Mouse (Mus musculus): Measurements from ENCODE around the gene Naa38.

Naa38 gene

DNA sequence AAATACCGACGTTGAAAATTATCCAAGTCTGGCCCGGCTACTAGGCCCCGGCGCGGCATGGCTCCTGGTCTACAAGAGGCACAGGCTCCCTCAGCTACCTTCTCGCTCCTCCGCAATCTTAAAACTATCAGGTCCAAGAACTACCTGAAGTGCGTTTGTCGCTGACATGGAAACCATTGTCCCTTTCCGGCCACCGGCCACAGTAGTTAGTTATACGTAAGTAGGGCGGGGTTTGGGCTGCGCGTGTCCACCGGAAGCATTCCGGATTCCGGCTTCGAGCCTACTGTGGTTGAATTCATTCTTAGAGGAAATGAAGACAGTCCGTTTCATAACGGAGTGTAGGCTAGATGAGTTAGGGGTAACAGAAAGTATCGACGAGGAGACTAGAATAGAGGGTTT, at the start of gene Naa38, which contains the start of gene Cyb5d1:
Naa38 (plus strand) TSS at position 253 of the 399 bp plus-strand sequence.
Cyb5d1 (minus strand) TSS at position 397 of the 399 bp plus-strand sequence.
- peak; percentile 94 for DNase-seq

DNA sequence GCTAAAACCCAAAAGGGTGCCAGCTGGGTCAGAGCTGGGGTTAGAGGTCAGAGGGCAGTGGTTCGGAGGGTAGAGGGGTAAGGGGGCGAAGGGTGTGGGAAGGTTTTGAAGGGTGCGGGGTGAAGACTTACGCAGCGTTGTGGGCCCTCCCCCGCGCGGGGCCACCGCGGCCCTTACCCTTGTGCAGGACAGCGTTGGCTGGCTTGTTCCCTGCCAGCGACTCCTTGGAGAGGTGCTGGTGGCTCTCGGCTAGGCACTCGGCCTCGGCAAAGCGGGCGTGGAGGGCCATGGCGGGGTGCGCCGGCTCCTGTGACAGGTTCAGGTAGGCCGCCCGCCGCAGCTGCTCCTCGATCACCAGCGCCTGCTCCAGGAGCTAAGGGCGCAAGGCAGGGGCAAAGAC, 48.8 kb upstream of the Naa38 start:
- DNase-seq = no peak

DNA sequence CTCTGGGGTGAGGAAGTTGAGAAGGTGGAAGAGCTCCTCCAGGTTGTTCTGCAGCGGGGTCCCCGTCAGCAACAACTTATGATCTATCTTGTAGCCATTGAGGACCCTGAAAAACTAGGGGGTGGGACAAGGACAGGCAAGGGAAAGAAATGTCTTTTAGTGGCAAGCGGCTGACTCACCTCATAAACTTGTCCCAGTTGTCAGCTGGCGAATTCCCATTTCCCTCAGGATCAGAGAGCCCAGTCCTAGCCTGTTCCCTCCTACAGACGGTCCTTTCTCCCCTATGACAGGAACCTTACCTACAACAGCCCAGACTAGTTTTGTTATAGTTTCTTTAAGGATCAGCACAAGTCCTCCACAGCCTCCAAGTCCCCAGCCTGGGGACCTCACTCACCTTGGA, 38.7 kb upstream of the Naa38 start:
- DNase-seq = no peak

DNA sequence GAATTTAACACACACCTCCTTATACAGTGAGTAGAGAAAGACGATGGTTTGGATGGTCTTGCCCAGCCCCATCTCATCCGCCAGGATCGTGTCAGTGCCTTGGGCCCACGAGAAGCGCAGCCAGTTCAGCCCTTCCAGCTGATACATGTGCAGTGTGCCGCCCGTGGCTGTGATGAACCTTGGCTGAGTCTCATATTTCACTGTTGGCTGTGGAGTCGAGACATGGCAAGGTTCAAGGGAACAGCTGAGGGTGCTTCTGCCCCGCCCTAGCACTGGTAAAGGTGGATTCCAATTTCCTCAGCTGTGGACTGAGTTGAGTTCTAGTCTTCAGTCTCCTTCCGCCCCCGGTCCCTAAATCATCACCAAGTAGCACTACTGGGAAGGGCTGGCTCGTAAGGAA, 37.6 kb upstream of the Naa38 start:
- DNase-seq = no peak

DNA sequence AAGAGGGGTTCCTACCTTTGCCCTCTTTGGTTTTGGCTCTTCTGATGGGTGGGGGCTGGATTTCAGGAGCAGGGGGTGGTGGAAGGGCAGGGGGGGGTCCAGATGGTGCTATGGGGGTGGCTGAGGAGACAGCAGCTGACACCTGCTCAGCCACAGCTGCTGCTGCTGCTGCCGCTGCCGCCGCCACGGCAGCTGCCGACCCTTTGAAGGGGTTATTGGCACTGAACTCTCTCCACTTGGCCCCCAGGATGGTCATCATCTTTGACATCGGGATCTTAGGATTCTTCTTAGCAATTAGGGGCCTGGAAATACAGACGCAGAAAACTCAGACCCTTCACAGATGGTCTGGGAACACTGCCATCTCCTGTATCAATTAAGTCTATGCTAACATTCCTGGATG, 33.3 kb upstream of the Naa38 start:
- no peak for DNase-seq

DNA sequence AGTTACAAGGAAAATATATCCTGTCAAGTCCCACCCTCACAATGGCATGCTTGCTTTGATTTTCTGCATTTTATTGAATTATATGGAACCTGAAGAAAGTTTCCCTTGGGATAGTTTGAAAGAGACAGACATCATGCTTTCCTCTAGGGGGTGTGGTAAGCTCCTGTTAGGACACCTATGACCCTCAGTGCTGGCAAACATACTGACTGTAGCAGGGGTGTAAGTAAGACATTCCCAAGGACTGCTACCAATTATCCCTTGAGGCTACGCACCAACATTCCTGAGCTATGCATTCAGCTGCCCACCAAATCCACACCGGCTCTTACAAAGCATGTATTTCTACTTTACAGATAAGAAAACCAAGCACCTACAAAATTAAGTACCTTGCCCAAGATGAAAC, 32.8 kb upstream of the Naa38 start:
- no peak for DNase-seq

DNA sequence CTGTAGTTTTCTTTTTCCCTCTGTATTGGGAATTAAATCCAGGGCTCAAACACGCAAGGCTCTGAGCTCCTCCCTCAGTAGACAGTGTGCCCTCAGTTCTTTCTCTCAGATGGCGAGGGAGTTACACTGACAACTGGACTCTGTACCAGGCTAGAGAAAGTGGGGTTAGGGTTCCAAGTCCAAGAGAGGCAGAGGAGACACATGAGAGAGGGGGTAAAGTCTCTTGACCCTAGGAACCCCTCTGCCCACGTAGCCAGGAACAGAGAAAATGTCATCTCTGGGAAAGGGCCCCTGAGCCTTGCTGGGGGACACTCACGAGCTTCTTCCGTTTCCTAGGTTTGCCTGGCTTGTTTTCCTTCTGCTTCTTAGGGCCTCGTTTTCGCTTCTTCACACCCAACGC, 30.9 kb upstream of the Naa38 start:
- peak; percentile 55 for DNase-seq

DNA sequence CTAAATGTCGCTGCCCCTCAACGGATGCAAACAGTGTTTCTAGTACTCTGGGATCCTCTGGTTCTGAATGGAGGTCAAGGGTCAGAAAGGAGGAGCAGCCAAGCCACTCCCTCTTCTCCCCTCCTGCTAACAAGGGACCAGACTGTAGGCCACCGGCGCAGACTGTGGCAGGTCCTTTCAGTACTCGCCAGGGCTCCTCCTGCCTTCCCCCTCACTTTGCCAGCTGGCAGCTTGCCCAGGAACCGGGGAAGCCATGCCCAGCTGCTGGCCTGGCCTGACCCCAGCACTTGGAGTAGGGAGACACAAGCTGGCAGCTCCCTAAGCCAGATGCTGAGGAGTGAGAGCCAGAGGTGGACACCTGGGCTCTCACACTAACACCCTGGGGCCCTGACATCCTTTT, 30.4 kb upstream of the Naa38 start:
- peak; percentile 97 for DNase-seq

DNA sequence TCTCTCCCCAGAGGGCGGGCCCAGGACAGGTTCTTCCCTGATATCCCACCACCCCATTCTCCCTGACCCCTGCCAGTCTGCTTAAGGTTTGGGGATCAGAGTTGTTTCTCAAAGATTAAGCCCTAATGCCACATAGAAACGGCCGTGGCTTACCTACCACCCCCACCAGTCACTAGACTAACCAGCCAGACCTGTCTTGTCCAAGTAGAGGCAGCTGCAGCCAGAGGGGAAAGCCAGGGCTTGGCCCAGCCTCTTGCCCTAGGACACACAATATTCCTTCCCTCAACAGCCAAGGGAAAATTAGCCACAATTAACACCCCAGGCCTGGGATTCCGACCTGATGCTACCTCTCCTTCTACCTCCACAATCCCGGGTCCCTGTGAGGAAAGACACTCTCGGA, 29.6 kb upstream of the Naa38 start:
- no peak for DNase-seq

DNA sequence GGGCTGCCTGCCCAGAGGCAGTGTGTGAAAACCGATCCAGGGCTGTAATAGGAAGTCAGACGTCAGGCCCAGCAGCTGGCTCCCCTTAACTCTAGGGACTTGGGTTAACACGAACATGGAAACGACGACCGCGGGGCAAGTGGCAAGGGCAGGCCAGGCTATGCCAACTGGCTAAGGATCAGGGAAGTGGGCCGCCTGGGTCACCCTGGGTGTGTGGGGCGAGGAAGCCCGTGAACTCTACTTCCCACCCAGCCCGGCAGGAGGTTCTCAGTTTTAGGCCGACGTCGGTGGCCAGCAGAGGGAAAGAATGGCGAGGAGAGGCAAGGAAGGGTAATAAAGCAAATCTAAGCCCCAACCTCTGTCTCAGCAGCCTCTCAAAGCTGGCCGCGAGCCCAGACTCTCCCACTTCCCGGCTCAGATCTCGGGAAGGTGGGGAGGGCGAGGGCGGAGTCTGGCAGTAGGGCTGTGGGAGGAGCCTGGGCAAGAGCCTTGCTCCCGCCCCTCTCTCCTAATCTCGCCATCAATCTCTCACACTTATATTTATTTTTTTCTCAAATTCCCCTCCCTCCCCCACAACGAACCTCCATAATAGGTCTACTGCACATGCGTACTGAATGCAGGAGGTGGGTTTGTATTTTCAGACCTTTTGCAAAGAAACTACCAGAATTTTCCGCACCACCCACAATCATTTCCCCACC, 29.0 kb upstream of the Naa38 start:
- peak; percentile 96 for DNase-seq

DNA sequence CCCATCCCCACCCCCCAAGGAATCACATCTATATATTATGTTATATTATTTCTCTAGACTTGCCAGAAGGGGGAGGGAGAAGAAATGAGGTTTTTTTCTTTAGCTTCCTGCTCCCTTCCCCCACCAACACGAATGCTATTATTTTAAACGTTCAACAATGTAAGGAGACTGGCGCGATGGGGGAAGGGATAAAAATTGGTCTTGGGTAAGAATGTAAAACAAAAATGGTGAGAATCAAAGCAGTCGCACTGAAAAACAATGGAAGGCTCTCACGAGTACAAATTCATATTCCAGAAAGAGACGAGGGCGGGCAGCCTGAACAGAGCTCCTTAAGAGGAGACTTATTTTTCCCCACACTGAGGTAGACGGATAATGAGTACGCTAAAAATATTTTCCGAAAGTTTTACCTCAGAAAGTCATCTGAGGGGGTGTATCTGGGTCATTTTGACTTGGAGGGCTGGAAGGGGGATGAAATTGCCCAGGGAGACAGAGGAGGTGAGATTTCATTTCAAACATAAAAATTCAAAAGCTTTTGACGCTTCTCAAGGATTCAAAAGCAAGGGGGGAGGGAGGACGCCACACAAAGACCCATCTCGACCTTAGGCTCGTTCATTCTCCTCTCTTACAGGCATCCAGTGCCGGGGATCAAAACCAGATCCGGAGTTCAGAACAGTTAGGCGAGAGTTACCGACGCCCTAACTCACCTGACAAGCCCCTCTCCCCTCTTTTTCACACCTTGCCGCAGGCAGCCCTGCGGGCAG, 28.3 kb upstream of the Naa38 start:
- DNase-seq = peak; percentile 51

DNA sequence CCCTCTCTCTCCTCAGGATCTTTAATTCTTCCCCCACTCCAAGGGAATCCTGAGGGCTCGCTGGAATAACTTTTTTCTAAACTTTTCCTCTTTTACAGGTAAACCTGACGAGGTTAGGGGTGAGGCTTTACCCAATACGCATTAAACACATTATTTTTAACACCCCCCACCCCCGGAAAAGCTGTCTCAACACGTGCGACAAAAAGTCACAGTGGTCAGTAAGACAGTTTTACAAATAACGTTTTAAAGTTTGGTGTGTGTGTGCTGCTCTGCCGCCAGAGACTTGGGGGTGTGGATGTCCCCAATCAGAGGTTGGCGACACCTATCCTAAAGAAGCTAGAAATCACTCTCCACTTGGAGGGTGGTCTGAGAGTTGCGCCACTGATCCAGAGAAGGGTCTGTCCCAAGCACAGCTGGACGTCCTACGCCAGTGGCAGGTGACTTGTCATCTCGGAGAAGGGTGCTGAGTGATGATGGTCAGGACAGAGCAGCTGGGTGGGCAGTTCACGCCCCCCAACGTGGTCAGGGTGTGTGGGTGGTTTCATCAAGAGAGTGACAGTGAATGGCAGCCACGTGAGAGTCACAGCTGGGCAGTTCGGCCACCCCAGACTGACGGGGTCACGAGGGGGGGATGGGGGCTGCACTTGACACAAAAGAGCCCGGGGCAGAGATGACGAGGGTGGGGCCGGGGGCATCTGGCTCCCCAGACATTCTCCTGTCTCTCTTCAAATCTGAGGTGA, 27.5 kb upstream of the Naa38 start:
- peak; percentile 54 for DNase-seq

DNA sequence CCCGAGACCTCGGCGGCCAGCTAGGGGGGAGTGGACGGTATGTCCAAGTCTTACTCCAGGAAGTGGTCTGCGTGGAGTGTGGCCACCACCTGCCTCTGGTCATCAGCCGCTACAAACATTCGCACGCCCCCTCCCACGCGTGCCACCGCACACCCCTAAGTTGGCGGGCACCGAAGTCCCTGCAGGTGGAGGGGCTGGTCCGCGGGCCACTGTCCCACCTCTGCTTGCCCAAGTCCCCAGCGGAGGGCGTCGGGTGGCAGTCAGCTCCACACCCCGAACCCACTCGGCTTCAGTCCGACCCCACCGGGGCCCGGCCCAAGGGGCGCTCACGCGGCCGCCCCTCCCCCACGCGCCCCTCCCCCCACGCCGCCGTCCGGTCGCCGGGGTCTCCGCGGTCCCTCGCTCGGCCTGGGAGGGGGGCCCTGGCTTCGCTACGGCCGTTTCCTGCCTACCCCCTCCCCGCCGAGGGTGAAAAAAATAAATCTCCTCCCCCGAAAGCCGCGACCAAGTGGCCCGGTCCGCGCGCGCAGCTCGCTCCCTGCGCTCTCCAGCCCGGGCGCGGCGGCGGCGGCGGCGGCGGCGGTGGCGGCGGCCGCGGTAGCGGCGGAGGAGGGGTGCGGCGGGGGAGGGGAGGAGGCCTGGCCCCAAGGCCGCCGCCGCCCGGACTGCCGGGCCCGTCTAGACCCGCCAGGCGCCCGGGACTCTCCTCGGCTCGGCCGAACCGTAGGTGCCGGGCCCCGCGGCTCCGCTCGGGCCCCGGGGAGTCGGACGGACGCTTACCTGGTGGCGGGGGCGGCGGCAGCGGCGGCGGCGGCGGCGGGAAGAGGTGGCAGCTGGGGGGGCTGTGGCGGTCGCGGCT, 26.7 kb upstream of the Naa38 start:
- DNase-seq = peak; percentile 62

DNA sequence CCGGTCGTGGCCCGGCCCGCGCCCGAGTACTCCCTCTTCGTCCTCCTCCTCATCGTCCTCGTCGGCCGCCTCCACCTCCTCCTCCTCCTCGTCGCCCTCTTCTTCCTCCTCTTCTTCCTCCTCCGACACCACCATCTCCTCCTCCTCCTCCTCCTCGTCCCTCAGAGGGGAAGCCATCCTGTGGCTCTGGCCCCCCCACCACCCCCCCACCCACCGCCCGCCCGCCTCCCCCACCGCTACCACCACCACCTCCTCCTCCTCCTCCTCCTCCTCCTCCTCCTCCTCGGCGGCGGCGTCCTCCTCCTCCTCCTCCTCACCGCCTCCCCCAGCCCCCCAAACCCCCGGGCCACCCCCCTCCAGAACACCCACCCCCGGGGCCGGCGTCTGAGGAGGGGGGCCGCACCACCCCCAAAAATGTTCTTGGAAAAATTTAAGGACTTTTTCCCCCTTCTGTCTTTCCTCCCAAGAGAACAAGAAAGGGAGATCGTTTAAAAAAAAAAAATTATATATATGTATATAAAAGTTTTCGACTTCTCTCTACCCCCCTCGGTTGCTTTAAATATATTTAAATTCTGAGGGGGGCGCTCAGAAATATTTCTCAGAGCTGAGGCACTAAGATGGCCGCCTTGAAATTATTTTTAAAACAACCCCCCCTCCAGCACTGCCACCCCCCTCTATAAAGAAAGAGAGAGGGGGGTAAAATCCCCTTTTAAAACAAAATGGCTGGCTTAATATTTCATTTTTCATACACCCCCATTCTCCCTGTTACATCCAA, 25.9 kb upstream of the Naa38 start, which contains the start of gene Chd3:
Chd3 (minus strand) TSS at position 192 of the 775 bp plus-strand sequence.
- DNase-seq = no peak

DNA sequence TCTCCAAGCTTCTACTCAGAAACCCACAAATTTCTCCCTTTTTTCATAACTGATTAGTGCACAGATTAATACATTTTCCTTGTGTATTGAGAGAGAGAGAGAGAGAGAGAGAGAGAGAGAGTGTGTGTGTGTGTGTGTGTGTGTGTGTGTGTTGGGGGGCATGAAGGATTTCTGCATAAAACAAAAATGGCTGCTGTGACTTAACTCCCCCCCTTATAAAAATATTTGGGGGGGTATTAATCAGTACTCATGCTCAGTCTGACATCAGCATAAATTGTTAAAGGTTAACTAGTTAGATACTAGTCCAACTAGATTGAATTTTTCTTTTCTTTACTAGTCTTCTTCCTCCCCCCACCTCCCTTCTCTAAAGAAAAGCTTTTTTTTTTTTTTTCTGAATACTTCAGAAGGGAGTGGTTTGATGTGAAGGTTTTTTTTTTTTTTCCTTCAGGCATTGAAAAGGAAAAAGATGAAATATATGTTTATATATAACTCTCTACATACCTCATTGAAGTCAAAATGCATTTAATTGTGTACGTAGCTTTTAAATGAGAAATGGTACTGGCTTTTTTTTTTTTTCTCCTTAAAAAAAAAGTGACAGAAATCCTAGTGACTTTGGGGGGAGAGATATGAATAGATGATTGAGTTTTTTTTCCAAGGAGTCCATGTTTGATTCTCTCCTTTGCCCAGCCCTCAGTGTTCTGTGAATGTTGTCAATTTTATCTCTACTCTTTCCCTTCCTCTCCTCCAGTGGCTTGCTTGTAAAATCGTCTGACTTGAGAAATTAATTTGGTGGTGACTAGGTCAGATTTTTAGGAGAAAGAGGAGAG, 25.1 kb upstream of the Naa38 start:
- DNase-seq = no peak

DNA sequence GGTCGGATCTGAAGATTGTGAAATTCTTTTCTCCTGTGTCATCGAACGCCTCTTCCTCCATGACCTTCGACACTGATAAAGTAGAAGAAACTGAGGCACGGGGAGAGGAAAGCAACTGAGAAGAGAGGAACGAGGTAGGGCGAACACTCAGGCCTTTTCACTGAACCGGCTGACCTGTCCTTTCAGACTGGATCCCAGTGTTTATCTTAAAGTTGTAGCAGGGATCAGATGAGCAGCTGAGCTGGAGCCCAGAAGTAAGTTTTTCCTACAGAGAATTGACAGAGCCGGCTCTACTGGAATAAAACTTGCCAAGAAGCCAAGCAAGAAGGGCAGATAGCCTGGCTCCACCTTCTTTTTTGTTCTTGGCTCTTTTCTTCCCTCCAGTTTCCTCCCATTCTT, 24.5 kb upstream of the Naa38 start:
- DNase-seq = no peak

DNA sequence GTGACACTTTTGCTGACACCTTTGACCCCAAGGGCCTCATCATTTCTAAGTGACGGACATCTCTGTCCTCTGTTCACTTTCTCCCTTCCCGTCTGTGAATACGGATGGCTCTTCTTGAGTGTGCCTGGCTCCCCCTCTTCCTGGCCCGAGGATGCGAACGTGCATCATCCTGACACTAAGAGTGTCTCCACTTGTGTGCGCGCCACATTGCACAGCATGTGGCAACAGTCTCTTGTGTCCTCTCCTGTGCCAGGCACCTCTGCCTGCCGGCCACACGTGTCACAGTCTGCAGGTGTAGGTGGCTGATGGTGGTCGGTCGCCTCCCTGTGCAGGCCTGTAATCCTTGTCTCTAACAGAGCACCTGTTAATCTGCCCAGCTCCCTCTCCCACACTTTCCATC, 23.7 kb upstream of the Naa38 start:
- no peak for DNase-seq

DNA sequence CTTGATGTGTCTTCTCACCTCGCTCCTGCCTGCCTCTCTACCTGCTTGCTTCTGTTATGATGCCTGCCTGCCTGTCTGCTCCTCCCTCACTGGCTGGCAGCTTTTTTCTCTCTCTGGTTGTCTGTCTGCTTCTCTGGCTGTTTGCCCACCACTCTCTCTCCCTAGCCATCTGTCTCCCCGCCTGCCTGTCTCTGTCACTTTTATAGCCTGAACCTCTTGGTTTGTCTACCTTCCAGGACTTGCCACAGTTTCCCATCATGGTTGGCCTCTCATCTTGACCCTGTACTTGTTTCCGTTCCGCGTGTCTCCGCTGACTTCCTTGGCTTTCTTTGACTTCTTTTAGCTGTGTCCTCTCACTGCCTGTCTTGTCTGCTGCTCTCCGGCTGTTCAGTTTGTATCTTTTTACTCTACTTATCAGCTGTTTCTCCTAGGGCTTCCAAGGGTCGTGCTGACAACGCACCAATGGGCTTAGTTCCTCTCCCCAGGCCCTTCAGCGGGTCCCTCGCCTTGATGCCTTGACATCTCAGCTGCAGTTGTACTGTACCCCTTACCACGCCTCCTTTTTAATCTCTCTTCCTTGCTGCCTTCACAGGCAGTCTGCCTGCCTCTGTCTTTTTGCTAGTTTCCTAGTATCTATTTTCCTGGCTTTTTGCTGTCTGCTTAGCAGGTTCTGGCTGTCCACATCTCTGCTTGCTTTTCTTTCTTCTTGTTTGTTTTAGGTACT, 23.1 kb upstream of the Naa38 start:
- no peak for DNase-seq

DNA sequence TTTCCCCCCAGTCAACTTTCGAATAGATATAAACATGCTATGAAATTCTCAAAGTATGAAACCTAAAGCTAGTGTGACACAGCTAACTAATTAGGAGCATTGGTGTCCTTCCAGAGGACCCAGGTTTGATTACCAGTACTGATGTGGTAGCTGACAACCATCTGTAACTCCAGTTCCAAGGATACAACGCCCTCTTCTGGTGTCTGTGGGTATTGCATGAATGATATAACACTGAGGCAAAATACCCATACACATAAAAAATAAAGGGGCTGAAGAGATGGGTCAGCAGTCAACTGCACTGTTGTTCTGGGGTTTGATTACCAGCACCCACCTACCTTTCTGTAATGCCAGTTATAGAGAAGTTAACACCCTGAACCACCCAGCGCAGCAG, 22.5 kb upstream of the Naa38 start:
- DNase-seq = no peak

DNA sequence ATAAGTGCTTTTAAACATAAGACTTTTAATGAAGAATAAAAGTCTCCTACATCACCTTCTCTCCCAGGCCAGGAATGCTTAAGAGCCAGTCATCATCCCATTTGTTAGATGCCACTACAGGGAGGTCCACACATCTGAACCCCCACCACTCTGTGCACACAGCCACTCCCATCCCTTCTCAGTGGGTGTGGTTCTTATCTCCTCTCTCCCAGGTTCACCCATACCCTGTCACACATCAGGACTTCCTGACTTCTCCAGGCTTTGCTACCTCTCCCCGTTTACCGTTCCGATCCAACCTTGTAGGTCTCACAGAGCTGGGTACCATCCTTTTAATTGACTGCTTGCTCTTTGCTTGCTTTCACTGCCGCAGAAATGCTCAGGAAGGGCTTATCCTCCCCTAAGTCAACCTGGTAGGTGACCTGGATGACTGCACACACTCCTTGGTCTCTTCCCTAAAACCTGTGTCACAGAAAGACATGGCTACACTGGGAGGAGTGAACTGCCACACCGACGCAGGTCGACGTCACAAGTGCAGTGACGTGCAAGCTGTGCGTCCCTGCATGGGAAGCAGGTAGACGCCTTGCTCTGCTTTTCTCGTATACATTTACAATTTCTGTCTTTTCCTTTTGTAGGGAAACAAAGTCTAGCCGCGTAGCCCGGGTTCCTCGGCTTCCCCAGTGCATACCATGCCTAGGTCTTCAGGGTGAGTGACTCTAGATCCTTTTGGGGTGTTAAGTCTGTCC, 21.9 kb upstream of the Naa38 start:
- DNase-seq = no peak
